Mouse (Mus musculus) embryonic fibroblast, embryonic 13.5 days (primary cell): Measurements from ENCODE around the gene Cdh12.

Experiments used
- CTCF ChIP-seq: IDR thresholded peaks from 2 replicates; pipeline ENCODE4 v1.5.1; 2011; ENCODE audit warnings: mild to moderate bottlenecking, control low read depth, low read length, moderate library complexity, borderline replicate concordance; ENCODE audit not compliant: insufficient read depth
- POLR2A ChIP-seq: IDR thresholded peaks from 2 replicates; pipeline ENCODE4 v1.6.1; 2011; ENCODE audit warnings: low read depth, mild to moderate bottlenecking, control low read depth, low read length, moderate library complexity

DNA sequence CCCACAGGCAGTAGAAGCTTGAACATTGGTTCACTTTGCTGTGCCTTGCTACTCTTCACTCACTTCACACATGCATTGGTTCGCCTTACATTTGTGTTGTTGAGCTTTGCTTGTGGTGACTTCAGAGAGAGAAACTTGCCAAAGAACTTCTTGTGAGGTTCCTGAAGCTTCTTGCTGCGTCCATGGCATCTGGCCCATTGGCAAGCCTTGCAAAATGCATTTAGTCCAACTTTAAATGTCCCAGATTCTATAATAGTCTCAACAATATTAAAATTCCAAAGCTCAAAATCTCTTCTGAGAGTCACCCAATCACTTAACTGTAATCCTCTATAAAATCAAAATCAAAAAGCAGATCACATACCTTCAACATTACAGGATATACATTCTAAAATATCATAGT, 211.2 kb downstream of the Cdh12 start:
- TF ChIP-seq CTCF (no peak), POLR2A (no peak)
